Mouse (Mus musculus) kidney, postnatal 4 days (tissue): ENCODE measurements around the gene Glb1.
"Not testable (repeated sequence)": the region's sequence is repeated elsewhere in the genome, so short reads cannot be mapped to it uniquely, and the experiment has no call there.

Experiments used
- DNase-seq, 2 experiments: peaks; one replicate each; pipeline ENCODE4 v3.0.0; 2021; ENCODE audit warnings: mixed read lengths in 2 of 2

Glb1 gene

DNA sequence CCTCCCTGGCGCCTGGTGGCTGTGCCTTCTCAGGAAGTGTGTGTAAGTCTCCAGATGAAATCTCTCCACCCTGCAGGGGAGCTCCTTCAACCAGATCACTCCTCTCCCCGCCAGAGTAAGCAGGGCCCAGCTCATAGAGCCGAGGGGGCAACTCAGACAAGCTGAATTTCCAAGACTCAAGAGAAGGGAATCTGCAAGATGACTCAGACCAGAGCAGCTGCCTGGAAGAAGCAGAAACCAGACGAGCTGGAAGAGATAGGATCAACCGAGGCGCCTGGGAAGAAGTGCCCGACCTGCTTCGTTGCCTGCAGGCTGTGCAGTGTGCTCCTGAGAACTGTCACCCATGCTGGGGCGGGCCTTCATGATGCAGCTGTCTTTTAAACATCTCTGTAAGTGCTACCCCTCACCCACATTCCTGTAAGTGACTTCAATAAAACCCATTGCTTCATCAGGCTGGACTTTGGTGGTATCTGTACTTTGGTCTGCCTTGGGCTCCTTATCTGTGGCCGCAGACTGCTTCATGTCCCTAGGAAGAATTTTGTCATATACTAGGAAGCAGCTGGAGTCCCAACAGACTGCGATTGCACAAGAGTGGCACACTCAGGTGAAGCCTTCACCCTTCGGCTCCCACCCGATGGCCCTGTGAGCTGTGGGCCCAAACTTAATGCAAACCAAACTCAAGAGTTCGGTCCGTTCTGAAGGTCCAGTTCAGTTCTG lies 102.0 kb downstream of the Glb1 start:
- peak in 1 of 2 experiments; percentile 21 for DNase-seq

DNA sequence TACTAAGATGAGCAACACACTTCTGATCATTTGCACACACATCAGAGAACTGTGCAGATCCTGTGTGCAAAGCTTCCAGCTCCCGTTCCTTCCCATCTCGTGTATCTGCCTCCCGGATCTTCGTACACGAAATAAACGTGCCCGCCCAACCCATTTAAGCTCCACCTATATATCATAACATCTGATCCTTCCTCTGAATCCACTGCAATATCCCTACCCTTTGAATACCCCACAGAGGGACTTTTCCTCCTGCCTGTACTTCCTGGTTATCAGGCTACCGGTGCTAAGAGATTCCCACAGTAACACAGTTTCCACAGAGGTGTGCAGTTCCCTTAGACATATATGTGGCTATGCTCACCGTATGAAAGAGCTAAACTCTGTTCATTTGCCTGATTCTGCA lies 103.9 kb downstream of the Glb1 start, which contains the start of gene Ccr4:
Gene Ccr4, minus strand, starts transcription at position 101 of the 400 bp plus-strand sequence.
- DNase-seq, result no peak

DNA sequence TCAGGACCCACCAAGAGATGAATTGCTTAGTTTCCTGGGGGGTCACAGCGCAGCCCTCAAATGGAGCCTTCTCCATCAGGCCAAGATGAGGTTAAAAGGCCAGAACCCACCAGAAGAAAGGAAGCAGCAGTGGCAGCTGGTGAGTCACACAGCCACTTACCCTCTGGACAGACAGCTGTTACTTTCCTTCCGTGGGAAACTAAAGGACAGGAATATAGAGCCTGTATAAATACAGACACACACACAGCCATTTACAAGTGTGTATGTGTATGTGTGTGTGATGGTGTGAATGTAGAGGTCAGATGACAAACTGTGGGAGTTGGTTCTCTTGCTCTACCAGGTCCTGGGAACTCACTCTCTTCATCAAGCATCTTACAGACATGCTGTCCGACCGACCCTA lies 105.7 kb downstream of the Glb1 start:
- DNase-seq, result no peak

DNA sequence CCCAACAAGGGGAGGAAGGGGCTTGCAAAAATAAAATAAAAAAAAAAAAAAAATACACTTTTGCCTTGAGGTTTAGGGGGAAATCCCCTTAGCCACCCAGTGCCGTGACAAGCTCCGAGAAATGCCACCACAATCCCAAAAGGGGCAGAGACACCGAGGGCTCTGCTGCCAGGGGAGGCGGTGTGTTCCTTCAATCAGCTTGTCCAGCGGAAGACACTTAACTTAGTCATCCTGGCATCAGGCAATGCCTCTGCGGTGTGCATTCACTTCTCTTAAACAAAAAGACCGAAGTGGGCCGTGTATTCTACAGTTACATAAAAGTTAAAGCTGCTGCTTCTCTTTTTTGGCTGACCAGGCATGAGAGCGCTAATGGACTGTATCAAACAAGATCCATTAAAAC lies 106.5 kb downstream of the Glb1 start:
- DNase-seq, result no peak

DNA sequence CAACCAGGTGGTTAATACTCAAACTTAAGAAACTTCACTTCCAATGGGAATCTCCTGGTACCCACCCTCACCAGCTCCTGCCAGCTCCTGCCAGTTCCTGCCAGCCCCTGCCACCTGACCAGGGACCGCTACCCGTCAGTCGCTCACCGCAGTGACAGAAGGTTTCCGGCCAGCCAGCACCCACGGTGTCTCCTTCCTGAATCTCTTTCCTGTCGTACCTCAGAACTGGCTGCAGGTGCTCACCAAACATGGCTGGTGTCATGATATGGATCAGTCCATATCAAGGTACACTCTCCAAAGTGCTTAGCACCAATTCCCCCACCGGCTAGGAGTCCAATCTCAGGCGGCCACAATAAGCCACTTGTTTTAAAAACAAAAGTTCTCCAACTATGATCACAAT lies 108.9 kb downstream of the Glb1 start:
- DNase-seq, result no peak

DNA sequence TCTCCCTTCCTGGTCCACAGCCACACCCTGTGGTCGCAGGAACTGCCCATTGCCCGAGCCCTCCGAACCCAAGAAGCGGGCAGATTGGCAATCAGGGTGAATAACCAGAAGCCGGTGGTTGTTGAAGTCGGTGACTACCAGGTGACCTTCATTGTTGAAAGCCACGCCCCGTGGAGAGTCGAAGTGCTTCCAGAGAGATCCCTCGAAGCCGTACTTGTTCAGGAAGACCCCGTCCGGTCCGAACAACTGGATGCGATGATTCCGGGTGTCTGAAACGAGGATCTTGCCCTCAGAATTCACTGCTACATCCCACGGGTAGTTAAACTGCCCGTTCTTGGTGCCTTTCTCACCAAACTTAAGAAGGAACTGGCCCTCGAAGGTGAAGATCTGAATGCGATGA lies 112.0 kb downstream of the Glb1 start:
- DNase-seq, result no peak

DNA sequence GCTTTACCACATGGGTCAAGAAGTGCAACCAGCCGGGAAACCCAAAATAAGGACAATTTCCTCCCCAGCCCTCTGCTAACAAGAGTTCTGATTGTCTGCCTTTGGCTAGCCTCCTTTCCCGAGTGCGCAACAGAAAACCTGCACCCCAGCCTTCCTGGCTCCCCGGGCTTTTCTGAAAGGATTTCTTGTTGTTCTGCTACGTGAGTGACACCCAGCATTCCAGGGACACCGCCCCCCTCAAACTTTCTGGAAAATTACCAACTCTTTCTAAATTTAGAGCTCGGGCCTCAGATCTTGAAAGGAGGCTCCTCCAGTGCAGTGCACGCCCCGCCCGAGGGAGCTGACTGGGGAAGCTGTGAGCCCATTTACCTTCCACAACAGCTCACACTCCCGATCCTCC lies 114.5 kb downstream of the Glb1 start, which contains the start of gene C130032M10Rik:
Gene C130032M10Rik, plus strand, starts transcription at position 334 of the 400 bp plus-strand sequence.
- peak in 1 of 2 experiments; percentile 19 for DNase-seq

DNA sequence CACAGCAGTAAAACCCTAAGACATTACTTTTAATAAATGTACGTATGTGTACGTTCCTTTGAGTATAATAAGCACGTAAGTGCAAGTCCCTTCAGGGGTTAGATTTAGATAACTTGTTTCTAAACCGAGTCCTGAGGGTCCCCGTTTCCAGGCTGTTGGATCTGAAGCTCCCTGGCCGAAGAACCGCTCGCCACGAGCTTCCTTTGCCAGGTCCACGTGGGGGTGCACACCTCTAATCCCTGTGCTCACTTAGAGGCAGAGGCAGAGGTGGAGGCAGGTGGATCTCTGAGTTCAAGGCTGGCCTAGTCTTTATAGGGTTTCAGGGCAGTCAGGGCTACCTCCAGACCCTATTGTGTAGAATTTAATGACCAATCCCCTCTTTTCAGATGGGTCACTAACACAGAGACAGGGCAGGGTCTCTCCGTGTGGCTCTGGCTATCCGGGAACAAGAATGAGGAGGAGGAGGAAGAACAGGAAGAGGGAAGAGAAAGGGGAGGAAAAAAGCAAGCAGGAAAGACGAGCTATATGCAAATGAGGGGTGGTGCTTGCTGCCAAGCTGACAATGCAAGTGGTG lies 117.1 kb downstream of the Glb1 start:
- no peak for DNase-seq

DNA sequence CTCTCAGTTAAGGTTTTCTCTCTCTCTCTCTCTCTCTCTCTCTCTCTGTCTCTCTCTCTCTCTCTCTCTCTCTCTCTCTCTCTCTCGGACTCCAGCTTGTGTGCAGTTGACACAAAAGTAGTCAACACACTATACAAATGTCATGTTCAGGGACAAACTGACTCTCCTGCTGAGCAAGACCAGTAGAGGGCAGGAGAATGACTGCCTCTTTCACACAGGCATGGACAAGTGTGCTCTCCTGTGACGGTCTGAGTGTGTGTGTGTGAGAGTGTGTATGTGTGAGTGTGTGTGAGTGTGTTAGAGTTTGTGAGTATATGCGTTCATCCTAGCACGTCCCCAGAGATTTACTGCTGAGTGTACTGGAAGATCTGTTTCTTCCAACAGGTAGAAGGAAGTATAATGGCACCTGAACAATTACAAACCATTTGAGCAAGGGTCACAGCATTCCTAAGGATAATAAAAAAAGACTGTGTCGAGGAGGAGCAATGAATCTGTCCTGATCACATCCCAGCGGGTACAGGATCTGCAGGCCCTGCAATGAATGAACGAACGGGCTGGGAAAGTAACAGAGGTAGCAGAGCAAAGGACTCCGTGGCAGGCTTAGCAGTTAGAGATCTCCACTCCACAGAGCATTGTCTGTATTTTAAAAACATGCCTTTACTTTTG lies 118.1 kb downstream of the Glb1 start:
- no peak for DNase-seq

DNA sequence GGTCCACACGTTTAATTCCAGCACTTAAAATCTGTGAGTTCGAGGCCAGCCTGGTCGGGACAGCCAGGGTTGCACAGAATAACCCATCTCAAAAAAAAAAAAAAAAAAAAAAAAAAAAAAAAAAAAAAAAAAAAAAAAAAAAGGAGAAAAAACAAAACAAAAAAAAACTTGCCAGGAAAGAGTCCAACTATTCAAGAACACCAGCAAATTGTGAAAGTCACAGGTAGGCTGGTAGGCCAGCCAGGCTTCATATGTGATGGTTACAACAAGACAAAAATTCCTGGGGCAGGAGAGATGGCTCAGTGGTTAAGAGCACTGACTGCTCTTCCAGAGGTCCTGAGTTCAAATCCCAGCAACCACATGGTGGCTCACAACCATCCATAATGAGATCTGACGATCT lies 119.7 kb downstream of the Glb1 start:
- DNase-seq, result not testable (repeated sequence)

DNA sequence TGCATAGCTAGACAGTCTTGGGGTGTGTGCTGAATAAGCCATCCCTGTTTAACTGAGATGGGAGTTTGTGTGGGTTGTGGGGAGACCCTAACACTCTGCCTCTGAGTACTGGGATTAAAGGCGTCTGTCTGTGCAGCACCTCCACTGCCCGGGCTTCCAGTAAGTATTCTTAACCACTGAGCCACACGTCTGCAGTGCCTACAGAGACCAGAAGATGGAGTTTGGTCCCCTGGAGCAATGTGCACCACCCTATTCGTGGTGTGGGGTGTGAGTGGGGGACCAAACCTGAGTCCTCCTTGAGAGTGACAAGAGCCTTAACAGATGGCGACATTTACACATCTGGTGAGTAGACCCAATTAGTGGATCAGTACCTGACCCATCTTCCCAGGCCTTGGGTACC lies 121.2 kb downstream of the Glb1 start:
- no peak for DNase-seq

DNA sequence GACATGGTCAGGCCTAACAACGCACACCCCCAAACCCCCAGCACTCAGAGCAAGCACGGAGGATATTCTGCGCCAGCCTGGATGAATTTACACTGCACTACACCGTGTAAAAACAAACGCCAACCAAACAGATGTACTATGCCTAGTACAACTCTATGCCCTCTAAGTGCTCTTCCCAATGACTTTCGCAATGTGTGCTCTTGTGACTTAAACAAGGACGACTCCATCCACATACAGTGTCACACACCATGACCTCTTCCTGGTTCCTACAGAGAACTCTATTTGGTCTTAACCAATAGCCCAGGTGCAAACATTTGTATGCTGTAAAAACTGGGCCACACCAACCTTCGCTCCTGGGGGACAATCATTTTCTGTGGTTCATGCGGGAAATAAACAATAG lies 121.6 kb downstream of the Glb1 start:
- DNase-seq, result no peak
